Mouse (Mus musculus) midbrain, embryonic 14.5 days (tissue): Measurements from ENCODE around the gene Rtp2. TPM values are rescaled to one million over a fixed set of nuclear protein-coding genes. Genes with fewer than 3 reads are reported as not detected.
"Not testable (repeated sequence)": the region's sequence is repeated elsewhere in the genome, so short reads cannot be mapped to it uniquely, and the experiment has no call there.

Experiments
- ATAC-seq: fragments of 200-750 bp; cut with Nextera tagmentation; 2 replicates; pipeline ENCODE4 v1.8.0; 2017; ENCODE audit warnings: moderate number of reproducible peaks, moderate library complexity; ENCODE audit not compliant: low FRiP score, low TSS enrichment
- DNase-seq: peaks from one replicate; pipeline ENCODE4 v3.0.0-alpha.2; 2015
- H3K27ac ChIP-seq: fragments of 300-500 bp; sonication (generic); replicated peaks from 2 replicates; pipeline ENCODE4 v1.5.1; 2014; ENCODE audit warnings: mild to moderate bottlenecking, low read depth, low read length, moderate library complexity
- H3K27me3 ChIP-seq: fragments of 300-500 bp; sonication (generic); 2 replicates; pipeline ENCODE4 v1.6.1; 2014; ENCODE audit warnings: low read length, control low read depth, mixed read lengths; ENCODE audit not compliant: control insufficient read depth, insufficient read depth
- H3K36me3 ChIP-seq: fragments of 300-500 bp; sonication (generic); 2 replicates; pipeline ENCODE4 v1.6.1; 2014; ENCODE audit warnings: low read length, control low read depth; ENCODE audit not compliant: control insufficient read depth, insufficient read depth
- H3K4me1 ChIP-seq: fragments of 300-500 bp; sonication (generic); 2 replicates; pipeline ENCODE4 v1.6.1; 2014; ENCODE audit warnings: mild to moderate bottlenecking, antibody characterized with exemption, low read length, control low read depth; ENCODE audit not compliant: control insufficient read depth, insufficient read depth
- H3K4me2 ChIP-seq: fragments of 300-500 bp; sonication (generic); 2 replicates; pipeline ENCODE4 v1.6.1; 2014; ENCODE audit warnings: mild to moderate bottlenecking, low read length, moderate library complexity
- H3K4me3 ChIP-seq: fragments of 300-500 bp; sonication (generic); replicated peaks from 2 replicates; pipeline ENCODE4 v1.5.1; 2014; ENCODE audit warnings: low read depth, low read length
- H3K9ac ChIP-seq: fragments of 300-500 bp; sonication (generic); replicated peaks from 2 replicates; pipeline ENCODE4 v1.6.1; 2014; ENCODE audit warnings: mild to moderate bottlenecking, low read length, moderate library complexity
- H3K9me3 ChIP-seq: fragments of 300-500 bp; sonication (generic); 2 replicates; pipeline ENCODE4 v1.6.1; 2016; ENCODE audit warnings: low read length, control low read depth, mixed read lengths; ENCODE audit not compliant: control insufficient read depth
- WGBS: fragments of 180-500 bp; shearing (Covaris S2); extraction: QIAGEN DNeasy Blood & Tissue Kit; methylation state at CpG from one replicate; pipeline ENCODE4 v1.1.7; 2014; 5-methylcytosine and 5-hydroxymethylcytosine counted together
- polyA plus RNA-seq: library from polyadenylated mRNA; unstranded; fragments of >200 nt; fragmentation: Nextera tagmentation; extraction: Ambion mirVana; gene quantifications from 2 replicates; pipeline ENCODE4 v1.2.1, GENCODE M21; 2014

Rtp2 gene
- polyA plus RNA-seq, 1 experiment from 2014 or later: not detected

DNA sequence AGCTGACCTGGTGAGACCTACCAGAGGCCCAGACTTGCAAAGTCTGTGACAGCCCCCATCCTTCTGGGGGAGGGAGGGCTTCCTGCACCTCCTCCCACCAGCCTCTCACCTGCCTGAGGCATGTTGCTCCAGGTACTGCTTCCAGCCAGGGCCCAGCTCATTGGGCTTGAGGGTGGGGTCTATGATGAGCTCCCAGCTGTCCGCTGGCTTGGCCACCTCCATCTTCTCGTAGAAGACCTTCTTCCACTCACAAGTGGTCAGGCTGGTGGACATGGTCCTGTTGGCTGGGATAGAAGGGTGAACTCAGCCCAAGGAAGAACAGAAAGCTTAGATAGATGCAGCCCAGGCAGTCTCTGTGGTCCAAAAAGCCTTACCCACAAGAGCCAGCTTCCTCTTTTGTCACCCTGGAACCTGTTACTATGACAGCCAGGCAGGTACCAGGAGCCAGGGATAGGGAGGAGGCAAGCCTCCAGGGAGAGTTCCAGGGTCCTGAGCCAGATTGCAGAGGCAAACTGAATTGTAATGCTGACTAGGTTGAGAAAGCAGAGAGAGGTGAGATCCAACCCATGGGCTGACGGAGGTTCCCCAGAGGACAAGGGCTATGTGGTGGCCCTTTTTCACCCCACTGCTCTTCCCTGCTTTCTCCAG, 1.6 kb downstream of the Rtp2 start:
- H3K27me3 ChIP-seq: no peaks in the 10 kb centered on the region
- no peaks in the 10 kb centered on the region for H3K4me1 ChIP-seq
- no peak for ATAC-seq
- WGBS: 81% methylated on average over 3 of the region's 3 CpGs
- no peaks in the 10 kb centered on the region for H3K36me3 ChIP-seq
- H3K9me3 ChIP-seq: no peaks in the 10 kb centered on the region
- H3K4me2 ChIP-seq: no peak overlapping the region
- H3K27ac ChIP-seq: no peak overlapping the region
- no peak overlapping the region for H3K9ac ChIP-seq
- DNase-seq: no peak
- H3K4me3 ChIP-seq: no peak overlapping the region

- 95% methylated on average over 33 of the region's 33 CpGs for WGBS
- H3K9ac ChIP-seq: no peak overlapping the region
- H3K4me1 ChIP-seq: no peaks in the 10 kb centered on the region
- no peak for DNase-seq
- H3K9me3 ChIP-seq: no peaks in the 10 kb centered on the region
- no peak overlapping the region for H3K4me3 ChIP-seq
- H3K36me3 ChIP-seq: no peaks in the 10 kb centered on the region
- H3K27ac ChIP-seq: no peak overlapping the region
- H3K4me2 ChIP-seq: no peak overlapping the region
- no peak for ATAC-seq
- no peaks in the 10 kb centered on the region for H3K27me3 ChIP-seq
Observed at GRCm38 (mm10) chr16:23927301-23928114, 4.7 kb downstream of the Rtp2 start.

- Histone ChIP-seq H3K4me3 (no peak overlapping the region), H3K27ac (no peak overlapping the region), H3K9ac (no peak overlapping the region), H3K4me2 (no peak overlapping the region), H3K4me1 (no peaks in the 10 kb centered on the region), H3K27me3 (no peaks in the 10 kb centered on the region), H3K9me3 (no peaks in the 10 kb centered on the region), H3K36me3 (no peaks in the 10 kb centered on the region)
- DNase-seq (no peak), ATAC-seq (no peak)
- 77% methylated on average over 1 of the region's 1 CpGs for WGBS
Observed at GRCm38 (mm10) chr16:23922906-23923305, 9.3 kb downstream of the Rtp2 start.

GRCm38 (mm10) chr16:23921697-23922096, 10.5 kb downstream of the Rtp2 start:
- Histone ChIP-seq H3K36me3 (no peaks in the 10 kb centered on the region), H3K27me3 (no peaks in the 10 kb centered on the region), H3K4me3 (no peak overlapping the region), H3K4me2 (no peak overlapping the region), H3K9ac (no peak overlapping the region), H3K4me1 (no peaks in the 10 kb centered on the region), H3K9me3 (no peaks in the 10 kb centered on the region), H3K27ac (no peak overlapping the region)
- 85% methylated on average over 5 of the region's 5 CpGs for WGBS
- DNase-seq: no peak
- ATAC-seq: no peak

- no peaks in the 10 kb centered on the region for H3K36me3 ChIP-seq
- H3K4me1 ChIP-seq: no peaks in the 10 kb centered on the region
- DNase-seq (no peak), ATAC-seq (no peak)
- no peaks in the 10 kb centered on the region for H3K9me3 ChIP-seq
- H3K27me3 ChIP-seq: no peaks in the 10 kb centered on the region
- H3K4me3 ChIP-seq: no peak overlapping the region
- WGBS: 77% methylated on average over 2 of the region's 2 CpGs
- no peak overlapping the region for H3K27ac ChIP-seq
- H3K4me2 ChIP-seq: no peak overlapping the region
- H3K9ac ChIP-seq: no peak overlapping the region
Observed at GRCm38 (mm10) chr16:23919418-23919817, 12.8 kb downstream of the Rtp2 start.

GRCm38 (mm10) chr16:23913401-23913800, 18.8 kb downstream of the Rtp2 start:
- no peak for ATAC-seq
- 35% methylated on average over 3 of the region's 3 CpGs for WGBS
- H3K27ac ChIP-seq: no peak overlapping the region
- H3K36me3 ChIP-seq: no peaks in the 10 kb centered on the region
- no peak overlapping the region for H3K4me2 ChIP-seq
- H3K27me3 ChIP-seq: no peaks in the 10 kb centered on the region
- no peaks in the 10 kb centered on the region; the same call in 1 of the 2 replicates for H3K4me1 ChIP-seq
- no peaks in the 10 kb centered on the region for H3K9me3 ChIP-seq
- no peak overlapping the region for H3K4me3 ChIP-seq
- no peak overlapping the region for H3K9ac ChIP-seq
- DNase-seq: no peak

DNA sequence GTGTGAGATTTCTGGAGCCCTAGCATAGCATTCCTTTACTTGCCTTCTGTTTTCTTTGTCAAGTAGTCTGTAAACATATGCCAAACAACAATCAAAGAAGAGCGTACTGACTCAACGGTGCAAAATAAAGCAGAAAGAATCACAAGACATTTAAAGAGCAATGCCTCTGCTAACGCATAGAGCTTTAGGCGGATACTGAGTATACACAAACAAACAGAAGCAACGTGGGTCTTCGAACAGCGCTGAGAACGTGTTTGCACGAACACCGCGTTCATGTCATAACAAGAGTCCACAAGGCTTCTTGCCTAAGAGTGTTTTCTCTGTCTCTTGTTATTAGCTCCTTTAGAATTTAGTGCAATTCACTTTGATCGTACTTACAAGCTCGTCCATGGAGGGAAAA, 19.5 kb downstream of the Rtp2 start:
- Histone ChIP-seq H3K4me2 (no peak overlapping the region), H3K4me3 (no peak overlapping the region), H3K27ac (no peak overlapping the region), H3K4me1 (no peaks in the 10 kb centered on the region; the same call in 1 of the 2 replicates), H3K9ac (no peak overlapping the region), H3K27me3 (no peaks in the 10 kb centered on the region), H3K36me3 (no peaks in the 10 kb centered on the region), H3K9me3 (no peaks in the 10 kb centered on the region)
- WGBS: 90% methylated on average over 13 of the region's 13 CpGs
- no peak for DNase-seq
- no peak for ATAC-seq

DNA sequence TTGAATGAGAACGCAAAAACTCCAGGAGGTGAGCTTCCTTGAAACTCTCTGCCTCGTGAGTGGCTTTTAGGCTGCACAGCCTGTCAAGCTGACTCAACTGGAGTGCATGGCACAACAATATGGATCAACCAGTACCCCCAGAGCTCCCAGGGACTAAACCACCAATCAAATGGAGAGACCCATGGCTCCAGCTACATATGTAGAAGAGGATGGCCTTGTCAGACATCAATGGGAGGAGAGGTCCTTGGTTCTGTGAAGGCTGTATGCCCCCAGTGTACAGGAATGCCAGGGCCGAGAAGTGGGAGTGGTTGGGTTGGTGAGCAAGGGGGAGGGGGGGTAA, 23.2 kb downstream of the Rtp2 start:
- not testable (repeated sequence) for H3K36me3 ChIP-seq, H3K9me3 ChIP-seq, H3K4me1 ChIP-seq, H3K9ac ChIP-seq, H3K27ac ChIP-seq, H3K4me3 ChIP-seq, H3K27me3 ChIP-seq, ATAC-seq, H3K4me2 ChIP-seq, DNase-seq
- 87% methylated on average over 3 of the region's 3 CpGs for WGBS
